Mouse (Mus musculus): ENCODE measurements around the gene Elp4.

Gene Elp4

DNA sequence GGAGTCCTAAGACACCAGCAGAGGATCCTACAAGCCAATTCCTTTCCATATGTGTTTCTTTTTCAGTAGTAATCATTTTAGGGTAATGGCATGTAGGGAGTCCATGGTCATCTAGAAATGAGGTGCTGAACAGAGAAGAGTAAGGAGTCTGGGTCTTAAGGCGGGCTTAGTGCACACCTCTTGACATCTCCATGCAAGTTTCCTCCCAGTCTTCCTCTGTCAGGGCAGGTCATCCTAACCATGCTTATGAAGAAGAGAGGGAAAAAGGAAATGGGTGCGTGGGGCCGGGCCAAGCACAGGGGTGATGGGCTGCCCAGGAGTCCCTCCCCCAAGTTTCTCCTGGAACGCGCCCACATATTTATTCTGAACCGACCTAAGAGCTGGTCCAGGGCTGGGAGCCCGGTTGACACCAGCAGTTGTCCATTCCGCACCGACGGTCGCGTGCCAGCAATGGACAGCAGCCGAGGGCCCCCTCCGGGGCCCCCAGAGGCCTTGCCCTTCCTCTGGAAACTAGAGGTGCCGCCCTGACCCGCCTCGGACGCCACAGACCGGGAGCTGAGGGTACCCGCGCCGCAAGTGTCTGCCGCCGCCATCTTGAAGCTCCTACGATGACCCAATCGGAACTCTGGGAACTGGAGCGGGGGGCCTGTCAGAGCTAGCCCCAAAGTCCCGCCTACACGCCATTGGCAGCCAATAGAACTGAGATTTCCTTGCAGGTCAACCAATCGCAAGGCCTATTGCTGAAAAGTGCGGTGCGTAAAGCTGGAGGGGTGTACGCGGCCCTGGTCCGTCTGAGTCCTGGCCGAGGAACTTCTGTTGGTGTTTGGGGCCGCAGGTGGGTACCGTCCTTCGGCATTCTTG is at the start of gene Elp4, which contains the start of gene Immp1l:
Elp4 (minus strand) TSS at position 669 of the 861 bp plus-strand sequence.
Immp1l (plus strand) TSS at position 743 of the 861 bp plus-strand sequence.
- H3K36me3 ChIP-seq (ENCODE audit: insufficient read depth, low read length), result peaks cover 2% of the 10 kb centered on the region; the same call in 1 of the 2 replicates
- H3K9me3 ChIP-seq (ENCODE audit: low read length), result no peaks in the 10 kb centered on the region
- TF ChIP-seq NANOG (IDR thresholded peaks at IDR 0.05; ENCODE audit: borderline replicate concordance, low read length), result no peak
- no peak for TF ChIP-seq CTCF (conservative IDR thresholded peaks at IDR 0.05; ENCODE audit: low read length)
- TF ChIP-seq POU5F1 (IDR thresholded peaks at IDR 0.05; ENCODE audit: borderline replicate concordance, low read length), result no peak
- H3K4me1 ChIP-seq (replicated peaks; ENCODE audit: low read depth, low read length), result peaks cover 12% of the 10 kb centered on the region
- H3K4me3 ChIP-seq (replicated peaks; ENCODE audit: low read length), result peak within 1 kb of the TSS; percentile 96
- H3K27me3 ChIP-seq (ENCODE audit: insufficient read depth, low read length), result no peaks in the 10 kb centered on the region

DNA sequence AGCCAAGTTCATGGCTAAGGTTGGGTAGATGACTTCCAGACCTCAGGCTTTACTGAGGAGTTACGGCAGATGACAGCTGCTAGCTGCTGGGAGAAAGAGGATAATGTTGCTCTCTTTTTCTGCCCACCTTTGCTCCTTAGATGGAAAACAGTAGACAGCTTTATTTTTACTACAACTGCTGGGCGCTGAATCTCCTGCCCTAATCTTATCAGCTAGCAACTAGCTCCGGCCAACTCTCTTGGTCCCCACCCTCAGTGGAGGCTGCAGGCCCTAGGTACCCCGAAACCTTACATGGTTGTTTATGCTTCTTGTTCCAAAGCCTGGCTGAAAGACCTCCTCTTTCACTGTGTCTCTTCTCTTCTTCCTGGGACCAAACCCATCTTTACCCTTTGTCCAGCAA is 49.5 kb upstream of the Elp4 start:
- Histone ChIP-seq H3K36me3 (ENCODE audit: insufficient read depth, low read length) (0 out of 2 replicates have a peak, but pooled peaks cover 8% of the 10 kb centered on the region), H3K4me1 (replicated peaks; ENCODE audit: low read depth, low read length) (peaks cover 3% of the 10 kb centered on the region; the same call in 1 of the 2 replicates), H3K4me3 (replicated peaks; ENCODE audit: low read length) (no peak overlapping the region), H3K9me3 (ENCODE audit: low read length) (no peaks in the 10 kb centered on the region), H3K27me3 (ENCODE audit: insufficient read depth, low read length) (no peaks in the 10 kb centered on the region)
- TF ChIP-seq NANOG (IDR thresholded peaks at IDR 0.05; ENCODE audit: borderline replicate concordance, low read length), result no peak
- no peak for TF ChIP-seq POU5F1 (IDR thresholded peaks at IDR 0.05; ENCODE audit: borderline replicate concordance, low read length)
- TF ChIP-seq CTCF (conservative IDR thresholded peaks at IDR 0.05; ENCODE audit: low read length), result no peak

DNA sequence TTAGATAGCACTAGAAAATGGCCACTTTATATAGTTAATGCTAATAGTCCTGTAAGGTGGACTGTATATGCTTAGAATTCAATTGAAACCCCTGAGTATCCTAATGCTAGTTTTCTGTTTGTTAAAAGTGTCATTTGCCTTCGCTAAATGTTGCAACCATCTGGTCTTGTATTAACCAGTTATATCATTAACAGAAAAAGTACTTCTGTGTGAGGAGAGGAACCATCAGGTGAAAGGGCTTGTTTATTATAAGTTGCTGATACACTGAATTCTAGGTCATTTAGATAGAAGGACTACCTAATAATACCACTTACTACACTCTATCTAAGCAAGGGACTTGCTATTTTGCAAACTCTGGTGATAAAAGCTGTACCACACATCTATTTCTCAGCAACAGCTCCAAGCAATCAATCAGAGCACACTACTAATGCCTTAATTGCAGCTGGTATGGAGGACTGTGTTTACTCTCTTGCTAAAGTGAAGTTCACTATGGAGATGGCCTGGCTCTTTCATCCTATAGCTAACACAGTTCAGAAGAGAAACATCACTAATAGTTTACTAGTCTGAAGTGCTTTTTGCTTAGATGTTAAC is 47.1 kb upstream of the Elp4 start:
- TF ChIP-seq POU5F1 (IDR thresholded peaks at IDR 0.05; ENCODE audit: borderline replicate concordance, low read length), result no peak
- no peak for TF ChIP-seq NANOG (IDR thresholded peaks at IDR 0.05; ENCODE audit: borderline replicate concordance, low read length)
- TF ChIP-seq CTCF (conservative IDR thresholded peaks at IDR 0.05; ENCODE audit: low read length), result no peak
- Histone ChIP-seq H3K4me1 (replicated peaks; ENCODE audit: low read depth, low read length) (peaks cover 4% of the 10 kb centered on the region; the same call in 1 of the 2 replicates), H3K27me3 (ENCODE audit: insufficient read depth, low read length) (no peaks in the 10 kb centered on the region), H3K36me3 (ENCODE audit: insufficient read depth, low read length) (no peaks in the 10 kb centered on the region), H3K9me3 (ENCODE audit: low read length) (no peaks in the 10 kb centered on the region), H3K4me3 (replicated peaks; ENCODE audit: low read length) (no peak overlapping the region)

DNA sequence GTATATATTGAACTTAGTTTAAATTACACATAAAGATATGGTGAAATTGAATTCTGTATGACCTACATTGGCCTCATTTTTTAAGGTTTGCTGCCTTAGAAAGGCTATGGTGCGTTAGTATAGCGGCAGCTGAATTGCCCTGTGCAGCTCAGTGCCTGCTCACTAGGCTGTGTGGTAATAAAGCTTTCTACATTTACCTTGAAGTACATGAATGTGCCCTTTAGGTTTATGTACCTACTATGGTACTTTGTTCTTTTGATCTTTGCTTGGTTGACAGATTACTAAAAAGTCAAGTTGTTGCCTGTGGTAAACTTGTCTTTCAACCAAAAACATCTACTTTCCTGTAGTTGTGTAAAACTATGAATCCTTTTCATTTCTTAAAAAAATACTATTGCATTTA is 45.8 kb upstream of the Elp4 start:
- Histone ChIP-seq H3K9me3 (ENCODE audit: low read length) (no peaks in the 10 kb centered on the region), H3K36me3 (ENCODE audit: insufficient read depth, low read length) (no peaks in the 10 kb centered on the region), H3K27me3 (ENCODE audit: insufficient read depth, low read length) (no peaks in the 10 kb centered on the region), H3K4me1 (replicated peaks; ENCODE audit: low read depth, low read length) (peaks cover 4% of the 10 kb centered on the region; the same call in 1 of the 2 replicates), H3K4me3 (replicated peaks; ENCODE audit: low read length) (no peak overlapping the region)
- no peak for TF ChIP-seq NANOG (IDR thresholded peaks at IDR 0.05; ENCODE audit: borderline replicate concordance, low read length)
- TF ChIP-seq POU5F1 (IDR thresholded peaks at IDR 0.05; ENCODE audit: borderline replicate concordance, low read length), result no peak

DNA sequence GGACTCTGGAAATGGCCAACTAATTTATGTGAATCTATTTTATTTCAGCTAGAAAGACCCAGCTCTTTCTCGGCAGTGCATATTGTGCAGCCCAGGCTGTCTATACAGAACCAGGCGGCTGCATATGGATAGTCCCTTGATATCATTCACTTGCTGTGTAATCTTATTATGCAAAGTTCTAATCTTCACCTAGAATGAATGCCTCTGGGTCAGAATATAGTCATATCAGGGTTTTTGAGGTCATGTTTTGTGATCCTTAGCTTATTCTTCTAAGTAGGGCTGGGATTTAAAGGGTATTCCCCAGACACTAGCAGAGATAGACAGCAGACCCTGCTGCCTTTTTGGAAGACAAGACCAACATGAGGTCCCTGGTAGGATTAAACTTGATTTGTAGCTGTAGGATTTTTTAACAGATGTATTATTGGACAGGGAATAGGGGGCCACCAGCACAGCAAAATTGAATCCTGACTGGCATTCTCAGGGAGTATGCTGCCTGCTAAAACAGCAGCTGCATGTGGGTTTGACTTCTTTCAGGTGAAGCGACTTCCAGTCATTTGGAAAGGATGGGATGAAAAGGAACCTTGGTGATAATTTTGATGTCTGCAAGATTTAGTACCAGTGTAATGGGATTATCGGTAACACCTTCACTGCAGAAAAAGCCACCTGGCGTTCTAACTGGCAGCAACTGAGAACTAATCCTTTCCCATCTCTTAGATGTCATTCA is 13.4 kb upstream of the Elp4 start:
- TF ChIP-seq NANOG (IDR thresholded peaks at IDR 0.05; ENCODE audit: borderline replicate concordance, low read length), result no peak
- TF ChIP-seq POU5F1 (IDR thresholded peaks at IDR 0.05; ENCODE audit: borderline replicate concordance, low read length), result no peak
- TF ChIP-seq CTCF (conservative IDR thresholded peaks at IDR 0.05; ENCODE audit: low read length), result no peak
- no peaks in the 10 kb centered on the region for H3K9me3 ChIP-seq (ENCODE audit: low read length)
- H3K36me3 ChIP-seq (ENCODE audit: insufficient read depth, low read length), result no peaks in the 10 kb centered on the region
- H3K4me3 ChIP-seq (replicated peaks; ENCODE audit: low read length), result no peak overlapping the region
- peaks cover 3% of the 10 kb centered on the region for H3K4me1 ChIP-seq (replicated peaks; ENCODE audit: low read depth, low read length)
- H3K27me3 ChIP-seq (ENCODE audit: insufficient read depth, low read length), result no peaks in the 10 kb centered on the region

DNA sequence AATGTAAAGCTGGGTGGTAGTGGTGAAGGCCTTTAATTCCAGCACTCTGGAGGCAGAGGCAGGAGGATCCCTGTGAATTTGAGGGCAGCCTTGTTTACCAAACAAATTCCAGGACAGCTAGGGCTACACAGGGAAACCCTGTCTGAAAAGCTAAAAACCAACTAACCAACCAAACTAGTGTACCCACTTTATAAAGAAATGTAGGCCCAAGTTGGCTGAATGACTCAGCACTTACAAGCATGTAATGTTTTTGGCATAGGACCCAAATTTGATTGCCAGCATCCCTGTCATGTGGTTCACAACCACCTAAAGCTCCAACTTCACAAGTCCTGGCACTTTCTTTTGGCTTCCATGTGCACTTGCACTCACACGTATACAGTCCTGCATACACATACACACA is 12.3 kb upstream of the Elp4 start:
- Histone ChIP-seq H3K4me3 (replicated peaks; ENCODE audit: low read length) (no peak overlapping the region), H3K36me3 (ENCODE audit: insufficient read depth, low read length) (no peaks in the 10 kb centered on the region), H3K27me3 (ENCODE audit: insufficient read depth, low read length) (no peaks in the 10 kb centered on the region), H3K4me1 (replicated peaks; ENCODE audit: low read depth, low read length) (peaks cover 3% of the 10 kb centered on the region), H3K9me3 (ENCODE audit: low read length) (no peaks in the 10 kb centered on the region)
- no peak for TF ChIP-seq NANOG (IDR thresholded peaks at IDR 0.05; ENCODE audit: borderline replicate concordance, low read length)
- no peak for TF ChIP-seq CTCF (conservative IDR thresholded peaks at IDR 0.05; ENCODE audit: low read length)
- TF ChIP-seq POU5F1 (IDR thresholded peaks at IDR 0.05; ENCODE audit: borderline replicate concordance, low read length), result no peak

DNA sequence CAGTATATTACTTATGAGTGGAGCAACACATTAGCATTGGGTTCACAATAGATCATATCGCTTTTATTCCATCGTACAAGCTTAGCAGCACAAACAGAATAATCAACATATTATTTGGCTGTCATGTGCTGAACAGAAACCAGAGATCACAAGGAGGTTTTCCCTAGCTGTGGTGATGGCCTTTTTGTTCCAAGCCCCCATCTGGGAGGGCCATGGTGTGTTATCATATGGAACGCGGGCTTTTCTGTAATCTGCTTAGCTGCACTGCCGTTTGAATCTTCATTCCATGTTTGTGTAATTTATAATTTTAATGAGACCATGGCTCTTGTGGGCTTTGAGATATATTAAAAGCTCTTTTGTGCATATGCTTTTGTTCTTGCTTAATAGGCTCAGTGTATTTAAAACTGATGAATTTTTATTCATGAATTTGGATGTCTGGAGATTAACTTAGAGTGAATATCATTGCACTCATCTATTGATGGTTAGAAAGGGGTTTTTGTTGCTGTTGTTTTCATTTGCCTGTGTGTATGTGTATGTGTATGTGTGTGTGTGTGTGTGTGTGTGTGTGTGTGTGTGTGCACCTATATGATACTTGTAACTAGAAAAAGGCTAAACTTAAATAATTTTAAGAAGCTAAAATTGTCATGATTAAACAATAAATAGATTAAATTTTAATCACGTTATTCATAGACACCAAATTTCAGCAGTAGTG is 9.4 kb upstream of the Elp4 start:
- TF ChIP-seq CTCF (conservative IDR thresholded peaks at IDR 0.05; ENCODE audit: low read length), result no peak
- TF ChIP-seq POU5F1 (IDR thresholded peaks at IDR 0.05; ENCODE audit: borderline replicate concordance, low read length), result no peak
- TF ChIP-seq NANOG (IDR thresholded peaks at IDR 0.05; ENCODE audit: borderline replicate concordance, low read length), result no peak
- Histone ChIP-seq H3K4me1 (replicated peaks; ENCODE audit: low read depth, low read length) (peaks cover 5% of the 10 kb centered on the region; the same call in 1 of the 2 replicates), H3K4me3 (replicated peaks; ENCODE audit: low read length) (no peak overlapping the region), H3K9me3 (ENCODE audit: low read length) (no peaks in the 10 kb centered on the region), H3K27me3 (ENCODE audit: insufficient read depth, low read length) (no peaks in the 10 kb centered on the region), H3K36me3 (ENCODE audit: insufficient read depth, low read length) (peaks cover 9% of the 10 kb centered on the region; the same call in 1 of the 2 replicates)

Data from E14TG2a.4 (cell line).